Mouse (Mus musculus): ENCODE data around the gene Tmem198b. TPM values are rescaled to one million over a fixed set of nuclear protein-coding genes. Genes with fewer than 3 reads are reported as not detected.
"Not testable (repeated sequence)": the region's sequence is repeated elsewhere in the genome, so short reads cannot be mapped to it uniquely, and the experiment has no call there.

Gene Tmem198b
- polyA plus RNA-seq (2015; fragmentation: Nextera tagmentation; extraction: Ambion mirVana) = 6.0 and 6.6 TPM in 2 replicates

DNA sequence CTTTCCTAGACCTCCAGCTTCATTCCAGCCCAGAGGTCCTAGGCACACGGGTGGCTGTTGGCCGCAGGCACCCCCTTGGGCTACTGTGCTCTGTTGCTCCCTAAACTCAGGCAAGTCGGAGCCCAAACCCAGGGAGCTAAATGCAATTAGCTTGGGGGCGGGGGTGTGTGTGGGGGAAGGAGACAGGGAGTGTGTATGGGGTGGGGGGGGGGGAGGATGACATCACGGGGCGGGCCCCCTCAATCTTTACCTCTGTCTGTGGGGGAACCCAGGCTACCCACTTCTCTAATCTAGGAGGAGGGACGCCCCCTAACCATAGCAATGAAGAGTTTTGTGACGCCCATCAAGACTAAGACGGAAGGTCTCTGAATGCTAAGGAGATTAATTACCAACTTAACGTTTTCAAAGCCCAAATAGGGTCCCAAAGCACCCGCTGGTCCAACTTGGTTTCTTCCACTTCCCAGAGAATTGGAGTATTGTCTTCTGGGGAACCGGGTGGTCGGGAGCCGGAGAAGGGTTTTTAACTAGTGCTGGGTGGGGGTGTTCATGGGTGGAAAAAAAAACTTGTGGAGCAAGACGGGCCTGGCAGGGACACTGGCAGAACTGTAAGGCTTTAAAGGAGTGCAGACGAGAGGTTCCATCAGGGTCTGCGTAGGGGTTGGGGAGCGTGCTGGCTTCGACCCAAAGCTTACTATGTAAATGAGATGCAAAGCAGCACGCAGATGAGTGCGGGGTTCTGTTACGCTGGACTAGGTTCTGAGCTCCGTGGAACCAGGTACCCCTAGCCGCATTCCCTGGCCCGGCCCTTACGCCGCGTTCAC lies at the start of gene Tmem198b:
Gene Tmem198b (minus strand): TSS at position 100 of the 821 bp plus-strand sequence.
- peak; percentile 67 for DNase-seq (ENCODE audit: low spot score)

DNA sequence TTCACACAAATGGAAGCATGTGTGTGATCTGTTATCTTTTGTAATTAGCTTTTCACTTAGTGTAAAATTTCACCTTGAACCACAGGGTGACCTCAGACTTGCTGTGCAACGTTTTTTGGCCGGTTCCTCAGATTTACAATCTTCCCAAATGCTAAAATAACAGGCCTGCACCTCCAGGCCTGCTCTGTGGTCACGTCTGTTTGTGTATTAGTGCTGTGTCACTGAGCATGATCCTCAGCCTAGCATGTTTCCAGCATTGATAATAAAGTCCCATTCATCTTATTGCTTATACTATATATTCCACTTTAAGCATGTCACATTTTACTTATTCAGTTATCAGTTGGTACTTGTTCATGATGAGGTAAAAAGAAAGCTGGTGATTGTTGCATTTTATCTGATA lies 46.2 kb upstream of the Tmem198b start:
- DNase-seq (ENCODE audit: low spot score) = no peak

DNA sequence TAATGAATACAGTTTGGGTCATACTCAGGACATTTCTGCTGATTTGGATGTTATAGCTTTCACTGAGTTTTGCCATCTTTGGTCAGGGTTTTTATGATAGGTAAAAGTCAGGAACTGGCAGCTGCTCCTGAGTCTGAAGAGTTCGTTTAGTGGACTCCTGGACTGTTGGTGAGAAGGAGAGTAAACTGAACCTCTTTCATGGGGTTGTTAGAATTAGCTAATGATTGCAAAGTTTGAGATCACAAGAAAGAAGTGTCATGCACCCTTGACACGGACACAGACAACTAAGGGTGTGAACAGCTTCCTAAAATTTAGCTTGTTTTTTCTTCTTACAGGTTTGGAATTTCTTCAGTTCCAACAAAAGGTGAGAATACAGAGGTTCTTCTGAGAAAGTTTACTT lies 44.3 kb upstream of the Tmem198b start:
- no peak for DNase-seq (ENCODE audit: low spot score)

GRCm38 (mm10) chr10:128846664-128847063 lies 42.5 kb upstream of the Tmem198b start:
- no peak for DNase-seq (ENCODE audit: low spot score)

- DNase-seq (ENCODE audit: low spot score) = peak; percentile 23
These were observed 41.3 kb upstream of the Tmem198b start for GRCm38 (mm10) chr10:128845516-128845915.

- no peak for DNase-seq (ENCODE audit: low spot score)
These were observed 39.1 kb upstream of the Tmem198b start for GRCm38 (mm10) chr10:128843260-128843659.

GRCm38 (mm10) chr10:128840612-128841011 lies 36.4 kb upstream of the Tmem198b start:
- DNase-seq (ENCODE audit: low spot score) = no peak

- DNase-seq (ENCODE audit: low spot score) = no peak
These were observed 35.3 kb upstream of the Tmem198b start for GRCm38 (mm10) chr10:128839434-128839833.

DNA sequence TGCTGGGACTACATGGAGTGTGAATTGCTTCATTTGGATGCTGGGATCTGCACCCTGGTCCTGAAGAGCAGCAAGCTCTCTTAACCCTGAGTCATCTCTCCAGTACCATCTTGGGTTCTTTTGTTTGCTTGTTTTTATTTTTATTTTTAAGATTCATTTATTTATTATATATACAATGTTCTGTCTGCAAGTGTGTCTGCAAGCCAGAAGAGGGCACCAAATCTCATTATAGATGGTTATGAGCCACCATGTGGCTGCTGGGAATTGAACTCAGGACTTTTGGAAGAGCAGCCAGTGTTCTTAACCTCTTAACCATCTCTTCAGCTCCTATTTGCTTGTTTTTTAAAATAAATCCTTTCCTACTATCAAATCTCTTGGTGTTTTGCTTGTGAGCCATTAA lies 33.2 kb upstream of the Tmem198b start:
- DNase-seq (ENCODE audit: low spot score) = no peak

DNA sequence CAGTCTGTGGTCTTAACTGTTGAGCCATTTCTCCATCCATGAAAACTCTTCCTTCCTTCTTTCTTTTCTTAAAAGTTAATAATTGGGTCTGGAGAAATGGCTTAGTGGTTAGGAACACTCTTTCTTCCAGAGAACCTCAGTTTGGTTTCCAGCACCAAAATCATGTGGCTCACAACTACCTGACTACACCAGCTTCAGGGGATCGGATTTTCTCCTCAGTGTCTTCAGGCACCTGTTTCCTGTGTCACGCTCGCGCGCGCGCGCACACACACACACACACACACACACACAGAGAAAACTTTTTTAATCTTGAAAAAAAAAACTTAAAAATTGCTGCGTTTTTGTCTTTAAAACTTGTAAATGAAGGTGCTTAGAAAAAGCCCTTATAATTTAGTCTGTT lies 19.7 kb upstream of the Tmem198b start:
- peak; percentile 53 for DNase-seq (ENCODE audit: low spot score)

- not testable (repeated sequence) for DNase-seq (ENCODE audit: low spot score)
These were observed 18.9 kb upstream of the Tmem198b start for GRCm38 (mm10) chr10:128823087-128823486.

DNA sequence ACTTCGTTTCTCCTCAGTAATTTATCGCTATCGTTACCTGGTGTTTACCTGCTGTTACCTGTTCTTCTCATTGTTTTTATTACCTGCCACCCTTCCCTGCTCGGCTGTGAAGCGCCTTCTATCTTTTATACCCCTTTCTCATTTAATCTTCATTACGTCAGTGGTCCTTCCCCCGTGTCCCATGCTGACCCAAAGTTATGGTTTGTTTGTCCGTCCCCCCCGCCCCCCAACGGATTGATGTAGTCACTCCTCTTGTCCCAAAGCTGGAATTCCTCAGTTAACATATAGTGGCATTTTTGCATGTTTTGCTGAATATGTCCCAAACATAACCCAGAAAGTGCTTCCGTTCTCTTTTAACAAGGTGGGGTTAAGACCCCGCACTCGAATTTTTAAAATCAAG lies 18.0 kb upstream of the Tmem198b start:
- DNase-seq (ENCODE audit: low spot score) = no peak

- DNase-seq (ENCODE audit: low spot score) = peak; percentile 97
These were observed 17.3 kb upstream of the Tmem198b start, which contains the start of gene Ormdl2 for GRCm38 (mm10) chr10:128821358-128822056. Gene Ormdl2, minus strand, starts transcription at chr10:128821645.

DNA sequence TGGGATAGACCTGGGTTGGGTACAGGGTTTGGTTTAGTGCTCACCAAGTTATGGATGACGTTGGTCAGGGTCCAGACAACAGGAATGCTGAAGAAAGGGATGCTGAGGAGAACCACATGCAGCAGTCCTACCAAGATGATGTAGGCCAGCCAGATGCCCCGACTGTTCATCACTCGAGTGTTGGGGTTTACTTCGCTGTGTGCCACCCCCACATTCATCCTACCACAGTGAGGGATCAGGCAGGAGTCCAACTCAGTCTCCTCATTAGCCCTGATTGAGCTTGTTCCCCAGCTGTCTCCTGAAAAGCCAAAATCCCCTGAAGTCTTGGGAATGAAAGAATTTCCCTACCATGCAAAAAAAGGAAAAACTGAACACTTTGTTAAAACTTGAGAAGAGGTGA lies 16.0 kb upstream of the Tmem198b start:
- DNase-seq (ENCODE audit: low spot score) = no peak

DNA sequence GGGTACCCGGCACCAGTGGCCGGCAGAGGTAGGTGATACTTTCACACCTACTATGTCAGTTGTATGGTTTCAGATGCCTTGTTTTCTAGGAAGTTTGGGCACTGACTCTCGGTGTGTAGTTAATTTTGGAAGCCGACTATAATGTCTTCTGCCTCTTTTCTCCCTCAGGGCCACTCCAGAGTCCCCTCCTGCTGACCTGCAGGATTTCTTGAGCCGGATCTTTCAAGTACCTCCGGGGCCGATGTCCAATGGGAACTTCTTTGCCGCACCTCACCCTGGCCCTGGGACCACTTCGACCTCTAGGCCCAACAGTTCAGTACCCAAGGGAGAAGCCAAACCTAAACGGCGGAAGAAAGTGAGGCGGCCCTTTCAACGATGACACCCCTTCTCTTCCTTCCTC lies 12.9 kb upstream of the Tmem198b start, which contains the start of gene Sarnp:
Gene Sarnp (plus strand): TSS at position 301 of the 400 bp plus-strand sequence.
- no peak for DNase-seq (ENCODE audit: low spot score)

- DNase-seq (ENCODE audit: low spot score) = no peak
These were observed 2.8 kb upstream of the Tmem198b start for GRCm38 (mm10) chr10:128807018-128807417.

DNA sequence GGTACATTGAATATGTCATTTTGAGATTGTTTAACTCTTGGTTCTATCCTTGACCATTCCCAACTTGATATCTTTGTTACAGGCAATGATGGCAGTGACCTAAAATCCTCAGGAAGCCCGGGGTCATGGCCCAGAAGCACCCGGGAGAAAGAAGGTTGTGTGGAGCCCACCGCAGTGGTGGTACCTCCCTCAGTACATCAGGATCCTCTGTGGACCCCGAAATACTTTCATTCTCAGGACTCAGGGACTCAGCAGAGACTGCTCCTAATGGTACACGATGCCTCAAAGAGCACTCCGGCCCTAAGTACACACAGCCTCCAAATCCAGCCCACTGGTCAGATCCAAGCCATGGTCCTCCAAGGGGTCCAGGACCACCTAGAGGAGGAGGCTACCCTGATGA lies 1.9 kb upstream of the Tmem198b start:
- peak; percentile 7 for DNase-seq (ENCODE audit: low spot score)

DNA sequence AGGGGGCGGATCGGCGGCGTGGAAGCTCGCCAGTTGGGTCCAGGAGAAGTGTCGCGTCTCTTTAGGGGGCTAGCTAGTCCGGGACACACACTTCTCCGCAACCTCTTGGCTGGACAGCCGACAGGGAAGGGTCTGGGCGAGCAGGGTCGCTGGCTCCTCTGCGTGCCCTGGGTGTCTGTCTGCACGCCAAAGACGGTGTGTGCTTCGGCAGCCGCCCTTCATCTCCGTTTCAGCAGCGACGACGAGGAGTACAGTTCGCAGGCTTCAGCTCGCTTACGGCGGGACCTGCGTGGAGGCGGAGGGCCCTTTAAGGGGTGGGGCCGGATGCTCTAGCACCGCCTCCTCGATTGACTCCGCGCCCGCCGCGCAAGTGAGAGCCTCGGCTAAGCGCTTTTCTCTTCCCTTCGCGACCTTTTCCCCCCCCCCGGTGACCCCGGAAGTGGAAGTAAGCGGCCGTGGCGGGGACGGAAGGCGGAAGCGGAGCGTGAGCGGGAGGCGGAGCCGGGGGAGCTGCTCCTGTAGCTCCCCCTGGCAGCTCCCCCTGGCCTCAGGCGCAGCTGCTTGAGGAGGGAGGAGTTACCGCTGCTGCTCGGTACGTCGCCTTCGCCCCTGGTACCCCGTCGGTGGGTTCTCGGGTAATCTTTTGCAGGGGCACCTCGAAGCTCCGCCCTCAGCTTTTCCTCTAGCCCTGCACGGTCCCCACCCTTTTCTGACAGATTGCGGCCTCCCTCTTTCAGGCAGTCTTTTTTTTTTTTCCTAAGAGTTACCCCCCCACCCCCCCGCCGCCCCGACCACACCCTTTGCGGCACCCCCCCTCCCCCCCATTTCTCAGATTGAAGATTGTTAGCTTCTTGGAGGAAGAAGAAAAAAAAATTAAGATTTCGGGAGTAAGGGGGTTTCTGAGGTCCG lies 1.2 kb upstream of the Tmem198b start:
- peak; percentile 100 for DNase-seq (ENCODE audit: low spot score)

DNA sequence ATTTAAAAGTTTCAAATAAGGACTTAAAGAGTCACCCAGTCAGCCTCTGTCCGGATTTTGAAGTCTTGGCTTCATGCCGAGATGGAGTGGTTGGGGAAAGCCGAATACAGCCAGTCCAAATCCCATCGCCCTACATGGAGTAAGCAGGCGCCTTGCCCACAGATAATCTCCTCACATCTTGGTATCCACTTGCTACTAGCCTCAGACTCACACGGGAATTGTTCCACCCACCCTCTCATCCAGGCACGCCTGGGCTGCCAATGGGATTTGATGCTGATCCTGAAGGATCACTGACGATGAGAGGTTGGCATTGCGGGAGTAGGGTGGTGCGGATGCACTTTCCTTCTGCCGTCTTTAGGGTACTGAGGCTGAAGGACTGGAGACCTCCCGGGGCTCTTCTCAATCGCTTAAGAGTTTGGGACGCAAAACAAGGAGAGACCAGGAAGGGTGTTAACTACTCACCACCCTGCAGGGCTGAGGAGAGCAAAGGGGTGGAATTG lies 349 bp downstream of the Tmem198b start, which contains the start of gene Dnajc14:
Gene Dnajc14 (plus strand): TSS at position 292 of the 500 bp plus-strand sequence.
- DNase-seq (ENCODE audit: low spot score) = peak; percentile 26

DNA sequence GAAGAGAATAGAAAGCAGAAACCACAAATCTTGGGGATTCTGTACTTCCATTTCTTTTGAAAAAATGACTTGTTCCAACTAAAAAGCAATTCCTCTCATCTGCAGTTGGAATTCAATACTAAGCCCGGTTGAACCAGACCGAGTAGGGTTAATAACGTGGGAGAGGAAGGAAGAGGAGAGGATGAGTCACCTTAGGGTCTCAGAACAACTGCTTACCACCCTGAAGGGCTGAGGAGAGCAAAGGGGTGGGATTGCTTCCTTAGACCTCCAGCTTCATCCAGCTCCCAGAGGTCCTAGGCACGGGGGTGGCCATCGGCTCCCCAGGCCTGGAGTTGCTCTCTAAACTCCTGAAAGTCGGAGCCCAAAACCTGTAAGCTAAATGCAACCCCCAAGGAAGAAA lies 809 bp downstream of the Tmem198b start:
- no peak for DNase-seq (ENCODE audit: low spot score)

- DNase-seq (ENCODE audit: low spot score) = no peak
These were observed 1.2 kb downstream of the Tmem198b start for GRCm38 (mm10) chr10:128802956-128803355.
